Mouse (Mus musculus) adipocyte (in vitro differentiated cells): ENCODE data around the gene Cox17.

Experiments
- DNase-seq: peaks from one replicate; pipeline ENCODE4 v3.0.0-alpha.2; 2016; ENCODE audit warnings: low spot score

The Cox17 gene

GRCm38 (mm10) chr16:38371705-38372296 lies 25.0 kb downstream of the Cox17 start:
- no peak for DNase-seq

- DNase-seq = no peak
Measured at GRCm38 (mm10) chr16:38372876-38373275, 26.1 kb downstream of the Cox17 start.

DNA sequence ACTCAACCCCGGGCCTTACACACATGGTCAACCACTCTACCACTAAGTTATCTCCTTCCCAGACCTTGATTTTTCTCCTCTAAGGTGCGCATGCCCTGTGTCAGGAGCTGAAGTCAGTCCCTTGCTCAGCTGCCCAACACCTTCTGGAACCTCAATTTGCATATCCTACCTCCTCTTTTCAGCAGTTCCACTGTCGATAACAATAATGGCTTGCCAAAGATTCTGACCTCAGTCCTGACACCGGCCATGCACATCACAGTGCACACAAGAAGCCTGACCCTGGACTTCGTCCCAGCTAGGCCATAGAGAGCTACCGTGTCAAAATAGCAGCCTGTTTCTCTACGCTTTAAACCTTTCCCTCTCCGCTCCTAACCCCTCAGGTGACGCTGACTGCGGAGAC lies 26.6 kb downstream of the Cox17 start:
- DNase-seq = no peak

GRCm38 (mm10) chr16:38373941-38374340 lies 27.1 kb downstream of the Cox17 start:
- no peak for DNase-seq

DNA sequence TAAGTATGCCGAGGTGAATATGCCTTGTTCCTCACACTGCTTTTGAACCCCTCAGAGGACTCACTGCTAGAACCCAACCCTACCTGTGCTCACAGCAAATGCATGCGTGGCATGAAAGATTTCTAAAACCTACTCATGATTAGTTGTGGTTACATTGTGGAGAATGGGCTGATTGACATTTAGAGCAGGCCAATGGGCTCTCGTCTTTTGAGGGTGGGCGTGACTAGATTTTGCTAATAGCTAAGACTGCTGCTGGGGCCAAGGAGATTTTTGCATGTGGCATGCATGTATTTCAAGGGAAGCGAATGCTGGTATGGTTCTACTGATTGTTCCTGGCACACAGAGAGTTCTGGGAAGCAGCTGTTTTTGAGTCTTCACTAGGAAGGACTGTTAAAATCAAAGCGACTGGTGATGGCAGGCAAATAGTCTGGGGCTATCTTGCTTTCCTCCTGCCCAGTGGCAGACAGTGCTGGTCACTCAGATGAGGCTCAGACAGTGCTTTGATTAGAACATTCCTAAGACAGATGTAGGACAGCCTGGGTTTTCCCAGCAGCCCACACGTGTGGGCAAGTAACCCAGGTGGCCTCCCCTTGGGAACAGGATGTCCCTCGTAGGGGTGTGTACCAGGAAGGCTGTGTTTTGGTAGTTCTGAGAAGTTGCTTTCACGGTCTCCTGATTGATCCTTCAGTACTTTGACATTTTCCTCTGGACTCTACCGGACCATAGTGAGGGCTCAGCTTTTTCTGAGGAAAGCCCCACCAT lies 27.8 kb downstream of the Cox17 start:
- DNase-seq = no peak

- DNase-seq = no peak
Measured at GRCm38 (mm10) chr16:38375182-38375581, 28.4 kb downstream of the Cox17 start.

- DNase-seq = no peak
Measured at GRCm38 (mm10) chr16:38376163-38376840, 29.5 kb downstream of the Cox17 start.

DNA sequence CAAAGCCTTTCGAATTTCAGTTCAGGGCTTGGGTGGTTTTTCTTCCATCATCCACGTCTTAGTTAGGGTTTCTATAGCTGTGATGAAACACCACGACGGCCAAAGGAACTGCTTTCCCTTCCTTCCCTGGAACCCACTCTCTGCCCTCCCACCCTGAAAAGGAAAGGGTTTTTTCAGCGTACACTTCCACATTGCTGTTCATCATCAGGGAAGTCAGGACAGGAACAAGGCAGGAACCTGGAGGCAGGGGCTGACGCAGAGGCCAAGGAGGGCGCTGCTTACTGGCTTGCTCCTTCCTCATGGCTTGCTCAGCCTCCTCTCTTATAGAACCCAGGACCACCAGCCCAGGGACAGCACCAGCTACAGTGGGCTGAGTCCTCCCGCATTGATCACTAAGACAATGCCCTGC lies 30.1 kb downstream of the Cox17 start:
- DNase-seq = no peak

- no peak for DNase-seq
Measured at GRCm38 (mm10) chr16:38377546-38377945, 30.8 kb downstream of the Cox17 start.

GRCm38 (mm10) chr16:38378591-38378990 lies 31.8 kb downstream of the Cox17 start:
- no peak for DNase-seq

- no peak for DNase-seq
Measured at GRCm38 (mm10) chr16:38379088-38379487, 32.3 kb downstream of the Cox17 start.

- no peak for DNase-seq
Measured at GRCm38 (mm10) chr16:38379493-38379892, 32.7 kb downstream of the Cox17 start.

GRCm38 (mm10) chr16:38379926-38380325 lies 33.1 kb downstream of the Cox17 start:
- no peak for DNase-seq

DNA sequence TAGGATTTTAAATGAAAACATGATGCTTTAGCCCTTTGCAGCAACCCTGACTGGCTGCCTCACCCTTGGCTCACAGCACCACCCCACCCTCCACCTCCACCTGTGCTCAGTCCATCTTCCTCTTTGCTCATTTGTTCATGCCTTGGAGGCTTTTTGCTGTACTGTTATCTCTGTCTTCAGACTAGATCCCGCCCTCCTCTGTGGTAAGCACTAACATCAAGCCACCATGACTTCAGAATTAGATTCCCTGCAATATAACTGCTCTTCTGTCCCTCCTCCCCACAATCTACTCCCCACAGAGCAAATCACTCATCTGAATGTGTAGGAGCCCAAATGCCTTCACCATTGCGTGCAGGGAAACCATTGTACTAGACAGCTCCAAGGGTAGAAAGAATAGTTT lies 36.9 kb downstream of the Cox17 start:
- no peak for DNase-seq

- DNase-seq = no peak
Measured at GRCm38 (mm10) chr16:38385184-38385634, 38.4 kb downstream of the Cox17 start.

DNA sequence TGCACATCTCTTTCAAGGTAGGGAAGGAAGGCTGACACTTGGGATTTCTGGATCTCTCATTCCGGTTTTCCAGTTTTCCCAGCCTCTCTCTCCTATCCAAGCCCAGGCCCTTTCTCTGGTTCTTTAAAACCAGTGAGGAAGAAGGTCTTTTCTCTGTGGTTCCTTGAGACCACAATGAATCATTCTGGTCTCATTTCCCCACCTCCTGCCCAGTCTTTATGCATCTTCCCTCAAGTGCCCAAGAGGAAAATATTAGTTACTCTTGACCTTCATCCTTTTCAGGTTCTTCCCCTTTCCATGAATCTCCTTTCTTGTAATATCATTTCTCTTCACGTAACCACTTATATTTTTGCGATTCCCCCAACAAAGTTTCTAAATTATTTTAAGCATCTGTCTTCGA lies 38.9 kb downstream of the Cox17 start:
- DNase-seq = no peak

DNA sequence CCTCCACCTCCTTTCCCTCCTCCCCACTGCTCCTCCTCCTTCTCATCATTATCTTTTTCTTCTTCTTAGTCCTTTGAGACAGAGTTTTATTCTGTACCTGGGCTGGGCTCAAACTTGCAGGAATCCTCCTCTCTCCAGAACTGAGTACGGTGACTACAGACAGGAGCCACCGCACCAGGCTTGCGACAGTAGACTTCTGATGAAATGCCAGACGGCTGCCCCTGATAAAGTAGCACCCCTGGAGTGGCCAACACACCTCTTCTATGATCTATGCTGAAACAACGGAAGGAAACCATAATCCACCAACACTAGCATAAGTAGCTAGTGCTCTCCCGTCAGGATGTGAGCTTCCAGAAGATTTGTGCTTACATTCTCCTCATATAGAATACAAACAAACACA lies 40.6 kb downstream of the Cox17 start:
- no peak for DNase-seq

GRCm38 (mm10) chr16:38388757-38389156 lies 42.0 kb downstream of the Cox17 start:
- no peak for DNase-seq

- DNase-seq = no peak
Measured at GRCm38 (mm10) chr16:38389284-38389893, 42.6 kb downstream of the Cox17 start.

DNA sequence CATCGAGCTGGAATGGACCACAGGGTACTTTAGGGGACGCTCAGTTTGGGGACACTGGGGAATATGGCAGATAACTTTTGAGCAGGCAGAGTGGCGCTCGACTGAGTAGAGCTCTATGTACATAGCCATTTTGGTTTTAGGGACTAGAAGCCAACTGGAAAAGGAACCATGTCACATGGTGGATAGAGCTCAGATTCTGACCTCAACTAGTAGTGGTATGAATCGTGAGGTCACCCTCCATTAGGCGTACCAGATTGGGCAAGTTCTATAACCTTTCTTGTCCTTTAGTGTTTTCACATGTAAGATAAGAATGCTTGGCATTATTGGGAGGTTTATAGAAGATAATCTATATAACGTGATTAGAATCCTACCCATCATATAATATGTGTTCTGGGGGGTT lies 43.5 kb downstream of the Cox17 start:
- DNase-seq = no peak

DNA sequence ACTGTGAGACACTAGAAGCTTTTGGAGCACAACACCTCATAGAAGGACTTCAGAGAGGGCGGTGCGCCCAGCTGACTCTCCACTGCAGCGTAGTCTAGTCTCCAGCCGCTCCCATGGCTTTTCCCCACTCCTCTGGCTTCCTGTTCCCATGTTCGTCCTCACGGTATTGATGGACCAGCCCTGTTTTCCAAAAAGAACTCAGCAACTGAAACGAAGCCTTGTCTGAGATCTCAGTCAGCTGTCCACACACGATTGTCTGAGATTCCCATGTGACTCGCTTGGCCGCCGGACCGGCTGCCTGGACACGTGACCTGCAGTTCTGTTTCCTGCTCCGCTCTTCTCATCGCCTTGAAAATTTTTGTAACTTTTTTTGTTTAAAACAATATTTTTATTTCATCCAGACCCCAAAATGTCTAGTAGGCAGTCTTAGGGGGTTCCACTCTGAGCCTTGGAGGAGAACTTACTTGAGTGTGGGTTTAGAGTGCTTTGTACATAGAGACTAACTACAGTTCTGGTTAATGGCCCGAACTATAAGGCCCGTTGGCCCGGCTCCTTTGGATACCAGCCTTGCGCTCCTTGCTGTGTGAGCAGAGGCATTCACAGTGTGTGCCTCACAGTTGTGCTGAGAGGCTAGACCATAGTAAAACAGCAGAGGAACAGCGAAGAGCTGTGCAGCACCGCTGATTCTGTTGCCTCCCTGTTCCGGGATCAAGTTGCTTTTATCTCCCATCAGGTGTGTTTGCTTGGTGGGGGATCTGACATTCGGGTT lies 45.5 kb downstream of the Cox17 start:
- DNase-seq = no peak

GRCm38 (mm10) chr16:38394191-38394618 lies 47.4 kb downstream of the Cox17 start:
- DNase-seq = no peak
